Mouse (Mus musculus) CH12.LX (cell line): ENCODE measurements at regions not wholly inside any gene's neighbourhood (a gene's known extent, or its start where the extent isn't known, plus 50 kb on each side); places are given as distances from the start of the nearest gene placed in this dataset.

Source experiments
- DNase-seq: peaks from one replicate; pipeline ENCODE4 v3.0.0-alpha.2; 2013; ENCODE audit errors: extremely low read depth
- H3K27ac ChIP-seq: 2 replicates; pipeline ENCODE4 v1.5.1; 2012; ENCODE audit warnings: low read depth, mild to moderate bottlenecking, control low read depth, moderate library complexity; ENCODE audit not compliant: insufficient read depth
- H3K27me3 ChIP-seq: replicated peaks from 2 replicates; pipeline ENCODE3; 2012; ENCODE audit warnings: inconsistent platforms
- H3K36me3 ChIP-seq, 2 experiments: replicated peaks in 1 of 2; 2 replicates each; pipeline versions ENCODE3 to v1.6.1; 2012; ENCODE audit warnings: inconsistent platforms in 1 of 2, low read length in 1 of 2, mild to moderate bottlenecking in 1 of 2, mixed read lengths in 1 of 2, moderate library complexity in 1 of 2; ENCODE audit not compliant: control insufficient read depth in 1 of 2, insufficient read depth in 1 of 2
- H3K4me1 ChIP-seq, 2 experiments: 2 replicates each; pipeline ENCODE4 v1.6.1; 2012; ENCODE audit warnings: inconsistent platforms in 1 of 2, moderate library complexity in 1 of 2; ENCODE audit not compliant: insufficient read depth in 2 of 2, control insufficient read depth in 1 of 2
- H3K4me2 ChIP-seq: 2 replicates; pipeline ENCODE4 v1.6.1; 2012; ENCODE audit warnings: low read depth, mild to moderate bottlenecking, control low read depth; ENCODE audit not compliant: poor library complexity, insufficient read depth, severe bottlenecking
- H3K4me3 ChIP-seq, 3 experiments: fragments of 150-350 bp in 1 of 3; sonication (generic) in 1 of 3; replicated peaks in 1 of 3; 2 replicates each; pipeline versions ENCODE3 to v1.5.1; 2011 to 2012; ENCODE audit warnings: low read depth in 2 of 3, low read length in 2 of 3, mild to moderate bottlenecking in 2 of 3, moderate library complexity in 2 of 3, control low read depth in 1 of 3, improper control_type of control experiment in 1 of 3, inconsistent platforms in 1 of 3, mixed read lengths in 1 of 3; ENCODE audit not compliant: poor library complexity in 1 of 3
- H3K79me2 ChIP-seq: replicated peaks from 2 replicates; pipeline ENCODE4 v1.6.1; 2012; ENCODE audit warnings: mild to moderate bottlenecking, moderate library complexity; ENCODE audit not compliant: control insufficient read depth, poor library complexity, insufficient read depth, severe bottlenecking; ENCODE audit errors: extremely low read depth
- H3K9ac ChIP-seq: 2 replicates; pipeline ENCODE4 v1.6.1; 2012; ENCODE audit warnings: low read depth, mild to moderate bottlenecking, control low read depth, moderate library complexity; ENCODE audit not compliant: insufficient read depth
- H3K9me3 ChIP-seq: replicated peaks from 2 replicates; pipeline ENCODE3; 2012; ENCODE audit warnings: low read length, inconsistent platforms, mixed read lengths
- BHLHE40 ChIP-seq: IDR thresholded peaks from 2 replicates; pipeline ENCODE4 v1.6.1; 2011; ENCODE audit warnings: mild to moderate bottlenecking, low read depth, low read length, improper control_type of control experiment
- CTCF ChIP-seq, 2 experiments: IDR thresholded peaks in 1 of 2; conservative IDR thresholded peaks in 1 of 2; 2 replicates each; pipeline ENCODE4 v1.5.1; 2011 to 2012; ENCODE audit warnings: low read depth in 2 of 2, low read length in 2 of 2, improper control_type of control experiment in 1 of 2, inconsistent platforms in 1 of 2, mild to moderate bottlenecking in 1 of 2, moderate library complexity in 1 of 2
- E2F4 ChIP-seq: IDR thresholded peaks from 2 replicates; pipeline ENCODE4 v1.6.1; 2011; ENCODE audit warnings: low read depth, low read length, improper control_type of control experiment; ENCODE audit not compliant: insufficient replicate concordance
- EP300 ChIP-seq: IDR thresholded peaks from 2 replicates; pipeline ENCODE4 v1.6.1; 2011; ENCODE audit warnings: low read length, improper control_type of control experiment
- ETS1 ChIP-seq: conservative IDR thresholded peaks from 2 replicates; pipeline ENCODE4 v1.6.1; 2012; ENCODE audit warnings: low read depth, mild to moderate bottlenecking, inconsistent platforms, low read length, improper control_type of control experiment, moderate library complexity
- GABPA ChIP-seq: IDR thresholded peaks from 2 replicates; pipeline ENCODE4 v1.6.1; 2012; ENCODE audit warnings: low read depth, low read length, improper control_type of control experiment, inconsistent platforms; ENCODE audit not compliant: insufficient replicate concordance
- HCFC1 ChIP-seq: IDR thresholded peaks from 2 replicates; pipeline ENCODE4 v1.6.1; 2012; ENCODE audit warnings: low read depth, mild to moderate bottlenecking, inconsistent platforms, low read length, improper control_type of control experiment
- JUN ChIP-seq: IDR thresholded peaks from 2 replicates; pipeline ENCODE4 v1.6.1; 2011; ENCODE audit warnings: low read depth, mild to moderate bottlenecking, low read length, improper control_type of control experiment, moderate library complexity; ENCODE audit not compliant: insufficient read depth
- JUND ChIP-seq: conservative IDR thresholded peaks from 2 replicates; pipeline ENCODE4 v1.6.1; 2011; ENCODE audit warnings: low read depth, low read length, improper control_type of control experiment
- KAT2A ChIP-seq: IDR thresholded peaks from 2 replicates; pipeline ENCODE4 v1.6.1; 2012; ENCODE audit warnings: low read length, improper control_type of control experiment, inconsistent platforms; ENCODE audit not compliant: insufficient replicate concordance
- MAFK ChIP-seq: IDR thresholded peaks from 2 replicates; pipeline ENCODE4 v1.6.1; 2011; ENCODE audit warnings: low read length, improper control_type of control experiment; ENCODE audit not compliant: insufficient replicate concordance
- MEF2A ChIP-seq: IDR thresholded peaks from 2 replicates; pipeline ENCODE4 v1.6.1; 2014; ENCODE audit warnings: low read depth, mild to moderate bottlenecking, inconsistent platforms, low read length, improper control_type of control experiment, borderline replicate concordance
- NRF1 ChIP-seq: IDR thresholded peaks from 2 replicates; pipeline ENCODE4 v1.6.1; 2014; ENCODE audit warnings: low read depth, mild to moderate bottlenecking, inconsistent platforms, low read length, improper control_type of control experiment, moderate library complexity
- POLR2AphosphoS2 ChIP-seq: IDR thresholded peaks from 2 replicates; pipeline ENCODE4 v1.6.1; 2011; ENCODE audit warnings: low read depth, low read length, improper control_type of control experiment
- RCOR1 ChIP-seq: conservative IDR thresholded peaks from 2 replicates; pipeline ENCODE4 v1.6.1; 2012; ENCODE audit warnings: low read depth, mild to moderate bottlenecking, inconsistent platforms, low read length, improper control_type of control experiment
- TBP ChIP-seq: conservative IDR thresholded peaks from 2 replicates; pipeline ENCODE4 v1.6.1; 2011; ENCODE audit warnings: low read depth, low read length, improper control_type of control experiment
- UBTF ChIP-seq: IDR thresholded peaks from 2 replicates; pipeline ENCODE4 v1.6.1; 2012; ENCODE audit warnings: low read depth, mild to moderate bottlenecking, inconsistent platforms, low read length, improper control_type of control experiment, moderate library complexity
- USF1 ChIP-seq: IDR thresholded peaks from 2 replicates; pipeline ENCODE4 v1.6.1; 2014; ENCODE audit warnings: low read depth, mild to moderate bottlenecking, inconsistent platforms, low read length, improper control_type of control experiment
- ZKSCAN1 ChIP-seq: IDR thresholded peaks from 2 replicates; pipeline ENCODE4 v1.6.1; 2012; ENCODE audit warnings: low read depth, inconsistent platforms, low read length, improper control_type of control experiment, borderline replicate concordance
- ZMIZ1 ChIP-seq: IDR thresholded peaks from 2 replicates; pipeline ENCODE4 v1.6.1; 2012; ENCODE audit warnings: low read depth, mild to moderate bottlenecking, inconsistent platforms, low read length, improper control_type of control experiment
- ZNF384 ChIP-seq: IDR thresholded peaks from 2 replicates; pipeline ENCODE4 v1.6.1; 2012; ENCODE audit warnings: low read depth, low read length, improper control_type of control experiment, inconsistent platforms
- dilution Hi-C: fragments of 300-500 bp; cut with MboI; formaldehyde crosslinking; loops from 2 replicates; pipeline ENCODE4 v1.14.3; 2020; ENCODE audit warnings: low sequenced_read_pairs; ENCODE audit not compliant: extremely low pct_unique_long_range_greater_than_20kb, extremely low pct_ligation_motif_present
- in situ Hi-C: fragments of 300-500 bp; cut with MboI; formaldehyde crosslinking; loops from 3 replicates; pipeline ENCODE4 v1.14.3; 2019; ENCODE audit warnings: low sequenced_read_pairs, low pct_ligation_motif_present, low pct_unique_long_range_greater_than_20kb, mixed read lengths

- peaks cover 0 to 12% of the 10 kb centered on the region in 2 experiments; a peak in 2 of 4 replicates for H3K4me1 ChIP-seq
- no peaks in the 10 kb centered on the region for H3K27me3 ChIP-seq
- no peak for DNase-seq
- H3K4me3 ChIP-seq, result no peak overlapping the region
- H3K9ac ChIP-seq, result no peak overlapping the region
- in situ Hi-C loops (no loop called here), dilution Hi-C loops (no loop called here)
- H3K4me2 ChIP-seq, result no peak overlapping the region
- no peak overlapping the region for H3K27ac ChIP-seq
- TF ChIP-seq POLR2AphosphoS2, result no peak
- no peak for TF ChIP-seq USF1
- no peak for TF ChIP-seq HCFC1
- TF ChIP-seq ZMIZ1, result no peak
- no peak for TF ChIP-seq TBP
- TF ChIP-seq EP300, result no peak
- no peak for TF ChIP-seq NRF1
- TF ChIP-seq CTCF (conservative IDR thresholded peaks at IDR 0.05 in 1 of 2, IDR thresholded peaks at IDR 0.05 in 1 of 2; ENCODE audit: low read depth in 2 of 2, low read length in 2 of 2), result no peak
- no peak for TF ChIP-seq ETS1
- TF ChIP-seq JUN, result no peak
- TF ChIP-seq ZNF384, result no peak
- H3K36me3 ChIP-seq, result no peaks in the 10 kb centered on the region
- H3K9me3 ChIP-seq, result no peaks in the 10 kb centered on the region
- H3K79me2 ChIP-seq, result no peaks in the 10 kb centered on the region
These were observed 1472.6 kb upstream of the Gm8797 start for GRCm38 (mm10) chr3:4278042-4278441.

GRCm38 (mm10) chr3:4280366-4281020 lies 1470.1 kb upstream of the Gm8797 start:
- no peaks in the 10 kb centered on the region for H3K79me2 ChIP-seq
- no peak overlapping the region for H3K4me3 ChIP-seq
- no peak for TF ChIP-seq RCOR1
- TF ChIP-seq MAFK, result no peak
- TF ChIP-seq KAT2A, result no peak
- TF ChIP-seq ZKSCAN1, result no peak
- no peak for TF ChIP-seq EP300
- no peak for TF ChIP-seq NRF1
- TF ChIP-seq MEF2A, result no peak
- no peak for TF ChIP-seq BHLHE40
- TF ChIP-seq JUND, result no peak
- TF ChIP-seq E2F4, result no peak
- no peak for TF ChIP-seq GABPA
- TF ChIP-seq JUN, result no peak
- TF ChIP-seq UBTF, result no peak
- H3K27ac ChIP-seq, result no peak overlapping the region
- no peaks in the 10 kb centered on the region for H3K36me3 ChIP-seq
- in situ Hi-C loops (no loop called here), dilution Hi-C loops (no loop called here)
- H3K4me2 ChIP-seq, result no peak overlapping the region
- no peak for DNase-seq
- H3K27me3 ChIP-seq, result no peaks in the 10 kb centered on the region
- no peaks in the 10 kb centered on the region for H3K4me1 ChIP-seq
- H3K9me3 ChIP-seq, result no peaks in the 10 kb centered on the region
- no peak overlapping the region for H3K9ac ChIP-seq
